Mouse (Mus musculus): ENCODE measurements around the gene Myl4.

DNA sequence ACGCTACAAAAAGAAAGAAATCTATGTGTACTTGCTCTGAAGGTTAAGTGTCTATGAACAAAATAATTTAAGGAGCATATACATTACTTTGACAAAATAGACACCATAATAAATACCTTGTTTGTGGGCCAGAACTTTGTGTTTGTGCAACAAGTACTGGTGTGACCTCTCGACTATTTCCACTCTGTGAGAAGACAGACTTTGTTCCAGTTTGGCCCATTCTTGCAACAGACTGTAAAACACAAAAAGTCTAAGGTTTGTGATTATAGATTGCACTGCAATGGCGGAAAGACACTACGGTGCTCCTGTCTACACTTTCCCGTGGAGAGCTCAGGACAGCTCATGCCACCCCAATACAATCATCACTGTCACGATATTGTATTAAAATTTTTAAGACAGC lies 24.5 kb upstream of the Myl4 start:
- TF ChIP-seq CTCF (IDR thresholded peaks at IDR 0.05; ENCODE audit: low read depth, low read length) (no peak), POLR2A (IDR thresholded peaks at IDR 0.05; ENCODE audit: extremely low read depth, insufficient read depth, low read length) (no peak)
